Mouse (Mus musculus): ENCODE data around the gene Gng4.
A peak's percentile ranks its signal among the peaks of the same experiment; 100 is the strongest.

- TF ChIP-seq SIN3A (IDR thresholded peaks at IDR 0.05; ENCODE audit: low read length), result no peak
- no peak for TF ChIP-seq MXI1 (IDR thresholded peaks at IDR 0.05; ENCODE audit: low read depth, low read length)
- TF ChIP-seq MAZ (IDR thresholded peaks at IDR 0.05; ENCODE audit: low read depth, low read length), result no peak
- TF ChIP-seq MYC (IDR thresholded peaks at IDR 0.05; ENCODE audit: low read depth, low read length), result no peak
- TF ChIP-seq CTCF (IDR thresholded peaks at IDR 0.05 in 2 of 3, conservative IDR thresholded peaks at IDR 0.05 in 1 of 3; ENCODE audit: control insufficient read depth in 1 of 3, insufficient read depth in 1 of 3, low read depth in 2 of 3, low read length in 3 of 3, poor library complexity in 1 of 3, severe bottlenecking in 1 of 3), result no peak
- no peak for TF ChIP-seq RAD21 (IDR thresholded peaks at IDR 0.05; ENCODE audit: low read depth, low read length)
- TF ChIP-seq MAFK (IDR thresholded peaks at IDR 0.05; ENCODE audit: borderline replicate concordance, low read depth, low read length), result no peak
- TF ChIP-seq USF2 (IDR thresholded peaks at IDR 0.05; ENCODE audit: borderline replicate concordance in 1 of 2, insufficient read depth in 1 of 2, low read depth in 1 of 2, low read length in 2 of 2), result peak in 1 of 2 experiments; percentile 63; a peak in 2 of 4 replicates
- no peak for TF ChIP-seq POLR2A (IDR thresholded peaks at IDR 0.05; ENCODE audit: control insufficient read depth in 1 of 2, insufficient read depth in 1 of 2, low read depth in 1 of 2, low read length in 2 of 2, poor library complexity in 1 of 2)
Measured at GRCm38 (mm10) chr13:13867078-13867759, 83.4 kb downstream of the Gng4 start.

Data from MEL (cell line).